Mouse (Mus musculus) megakaryocyte, embryonic 14.5 days (primary cell): Measurements from ENCODE around the gene Gm17657. TPM values are rescaled to one million over a fixed set of nuclear protein-coding genes. Genes with fewer than 3 reads are reported as not detected.

Experiments
- H3K27me3 ChIP-seq: replicated peaks from 2 replicates; pipeline ENCODE3; 2012; ENCODE audit warnings: inconsistent platforms
- H3K36me3 ChIP-seq: replicated peaks from 2 replicates; pipeline ENCODE3; 2012; ENCODE audit warnings: low read length, inconsistent platforms, mixed read lengths
- H3K4me1 ChIP-seq: 2 replicates; pipeline ENCODE4 v1.6.1; 2012; ENCODE audit warnings: inconsistent platforms
- H3K4me3 ChIP-seq: replicated peaks from 2 replicates; pipeline ENCODE3; 2012; ENCODE audit warnings: moderate library complexity, mild to moderate bottlenecking, inconsistent platforms
- H3K9me3 ChIP-seq: 2 replicates; pipeline ENCODE4 v1.6.1; 2012; ENCODE audit warnings: inconsistent platforms
- FLI1 ChIP-seq: IDR thresholded peaks from 2 replicates; pipeline ENCODE4 v1.6.1; 2012; ENCODE audit warnings: low read length, inconsistent platforms, mixed read lengths
- GATA1 ChIP-seq: IDR thresholded peaks from 3 replicates; pipeline ENCODE4 v1.6.1; 2012; ENCODE audit warnings: mixed read lengths, low read length, inconsistent platforms, borderline replicate concordance
- polyA plus RNA-seq: library from polyadenylated mRNA; stranded (reverse); fragments of >175 nt; gene quantifications from 2 replicates; pipeline ENCODE4 v1.2.3, GENCODE M21; 2012; ENCODE audit warnings: low replicate concordance; ENCODE audit not compliant: insufficient read depth

Gm17657 gene
- polyA plus RNA-seq, 1 experiment = not detected

GRCm38 (mm10) chr17:29477357-29477756 is 72.1 kb downstream of the Gm17657 start:
- TF ChIP-seq FLI1 = no peak
- no peak for TF ChIP-seq GATA1

DNA sequence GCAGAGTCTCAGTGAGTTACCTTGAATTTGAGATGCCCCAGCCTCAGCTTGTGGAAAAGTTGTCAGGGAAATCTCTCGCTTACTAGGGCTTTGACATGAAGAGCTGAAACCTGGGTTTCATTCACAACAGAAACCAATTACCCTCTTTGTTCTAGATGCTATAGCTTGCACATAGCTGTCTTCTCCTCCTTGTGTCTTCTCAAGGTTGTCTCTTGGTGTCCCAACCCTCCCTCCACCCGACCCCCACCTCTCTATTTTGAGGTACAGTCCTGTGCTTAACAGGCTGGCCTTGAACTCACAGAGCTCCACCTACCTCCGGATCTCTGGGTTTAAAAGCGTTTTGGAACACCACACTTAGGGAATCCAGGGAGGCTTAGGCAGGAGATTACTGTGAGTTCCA is 73.0 kb downstream of the Gm17657 start:
- Histone ChIP-seq H3K4me3 (no peak overlapping the region), H3K27me3 (no peaks in the 10 kb centered on the region), H3K36me3 (no peaks in the 10 kb centered on the region), H3K9me3 (peaks cover 7% of the 10 kb centered on the region), H3K4me1 (peaks cover 46% of the 10 kb centered on the region)
- TF ChIP-seq FLI1 = no peak
- no peak for TF ChIP-seq GATA1

More at GRCm38 (mm10) chr17:29477357-29477756, 72.1 kb downstream of the Gm17657 start:
- H3K9me3 ChIP-seq = peaks cover 3% of the 10 kb centered on the region; the same call in 1 of the 2 replicates
- peaks cover 48% of the 10 kb centered on the region for H3K4me1 ChIP-seq
- no peaks in the 10 kb centered on the region for H3K27me3 ChIP-seq
- H3K36me3 ChIP-seq = peaks cover 3% of the 10 kb centered on the region
- H3K4me3 ChIP-seq = no peak overlapping the region

DNA sequence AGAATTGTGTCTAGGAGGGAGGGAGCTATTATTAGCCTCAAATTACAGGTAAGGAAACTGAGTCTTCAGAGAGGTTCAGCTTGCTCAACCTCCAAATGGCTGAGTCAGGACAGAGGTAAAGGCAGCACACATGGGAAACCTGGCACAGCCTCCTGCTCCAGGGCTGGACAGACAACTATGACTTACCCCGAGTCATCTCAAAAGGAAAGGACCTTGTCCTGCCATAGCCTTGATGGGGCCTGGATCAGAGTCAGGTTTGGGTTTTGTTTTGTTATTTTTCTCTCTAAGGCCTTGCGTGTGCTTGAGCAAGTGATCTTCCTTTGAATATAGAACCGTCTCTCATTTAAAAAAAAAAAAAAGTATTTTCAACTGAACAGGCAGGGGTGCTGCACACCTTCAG is 74.3 kb downstream of the Gm17657 start:
- Histone ChIP-seq H3K9me3 (peaks cover 10% of the 10 kb centered on the region), H3K4me3 (no peak overlapping the region), H3K27me3 (no peaks in the 10 kb centered on the region), H3K4me1 (peaks cover 37% of the 10 kb centered on the region), H3K36me3 (no peaks in the 10 kb centered on the region)
- no peak for TF ChIP-seq GATA1

- Histone ChIP-seq H3K36me3 (no peaks in the 10 kb centered on the region), H3K4me1 (peaks cover 34% of the 10 kb centered on the region), H3K9me3 (peaks cover 10% of the 10 kb centered on the region), H3K4me3 (no peak overlapping the region), H3K27me3 (peaks cover 2% of the 10 kb centered on the region)
- TF ChIP-seq GATA1 = no peak
- TF ChIP-seq FLI1 = no peak
Measured at GRCm38 (mm10) chr17:29474036-29474435, 75.4 kb downstream of the Gm17657 start.

GRCm38 (mm10) chr17:29473466-29473865 is 76.0 kb downstream of the Gm17657 start:
- Histone ChIP-seq H3K9me3 (peaks cover 10% of the 10 kb centered on the region), H3K4me3 (no peak overlapping the region), H3K4me1 (peaks cover 33% of the 10 kb centered on the region), H3K36me3 (no peaks in the 10 kb centered on the region), H3K27me3 (peaks cover 3% of the 10 kb centered on the region)
- TF ChIP-seq GATA1 = no peak
- no peak for TF ChIP-seq FLI1

Other genes starting within 250 kb of the Gm17657 start
- gene Pi16, start 232.0 kb downstream of the Gm17657 start, polyA plus RNA-seq = 1.6 and 4.7 TPM in 2 replicates
- gene Mtch1, start 201.7 kb downstream of the Gm17657 start, polyA plus RNA-seq = 140 and 280 TPM in 2 replicates
- gene Fgd2, start 188.7 kb downstream of the Gm17657 start, polyA plus RNA-seq = 4.3 and 23.7 TPM in 2 replicates
- gene Pim1, start 58.9 kb downstream of the Gm17657 start, polyA plus RNA-seq = 350 and 629 TPM in 2 replicates
- gene Tbc1d22b, start 147 bp upstream of the Gm17657 start, polyA plus RNA-seq = 9.9 and 12.4 TPM in 2 replicates
- 0.20 TPM in 1 of 2 replicates, not detected in the other for gene Tmem217, start 2.7 kb upstream of the Gm17657 start, polyA plus RNA-seq
- 7.7 and 8.0 TPM in 2 replicates for gene Rnf8, start 65.2 kb upstream of the Gm17657 start, polyA plus RNA-seq
- gene Gm28043, start 65.2 kb upstream of the Gm17657 start, polyA plus RNA-seq = not detected in 2 replicates
- gene Cmtr1, start 111.0 kb upstream of the Gm17657 start, polyA plus RNA-seq = 10.6 and 22.3 TPM in 2 replicates
- 1.2 and 9.1 TPM in 2 replicates for gene Ccdc167, start 167.4 kb upstream of the Gm17657 start, polyA plus RNA-seq